Mouse (Mus musculus) urinary bladder, postnatal 10 days (tissue): Measurements from ENCODE around the gene Zfhx3.

Experiments used
- DNase-seq: peaks from one replicate; pipeline ENCODE4 v3.0.0; 2022; ENCODE audit warnings: low spot score

The Zfhx3 gene

GRCm38 (mm10) chr8:108019651-108020050, 77.2 kb downstream of the Zfhx3 start:
- DNase-seq: no peak

- no peak for DNase-seq
Observed at GRCm38 (mm10) chr8:108022404-108022803, 80.0 kb downstream of the Zfhx3 start.

- no peak for DNase-seq
Observed at GRCm38 (mm10) chr8:108024331-108024730, 81.9 kb downstream of the Zfhx3 start.

- DNase-seq: no peak
Observed at GRCm38 (mm10) chr8:108025249-108025648, 82.8 kb downstream of the Zfhx3 start.

GRCm38 (mm10) chr8:108026557-108027440, 84.4 kb downstream of the Zfhx3 start:
- DNase-seq: no peak

- no peak for DNase-seq
Observed at GRCm38 (mm10) chr8:108027561-108028025, 85.1 kb downstream of the Zfhx3 start.

GRCm38 (mm10) chr8:108028440-108028839, 86.0 kb downstream of the Zfhx3 start:
- no peak for DNase-seq

- no peak for DNase-seq
Observed at GRCm38 (mm10) chr8:108031159-108031558, 88.7 kb downstream of the Zfhx3 start.

GRCm38 (mm10) chr8:108034070-108034469, 91.6 kb downstream of the Zfhx3 start:
- no peak for DNase-seq

GRCm38 (mm10) chr8:108034726-108035125, 92.3 kb downstream of the Zfhx3 start:
- no peak for DNase-seq

- DNase-seq: no peak
Observed at GRCm38 (mm10) chr8:108043618-108044017, 101.2 kb downstream of the Zfhx3 start.

- no peak for DNase-seq
Observed at GRCm38 (mm10) chr8:108044185-108044584, 101.7 kb downstream of the Zfhx3 start.

- no peak for DNase-seq
Observed at GRCm38 (mm10) chr8:108056241-108056640, 113.8 kb downstream of the Zfhx3 start.

- DNase-seq: no peak
Observed at GRCm38 (mm10) chr8:108061972-108062371, 119.5 kb downstream of the Zfhx3 start.

GRCm38 (mm10) chr8:108067111-108067510, 124.7 kb downstream of the Zfhx3 start:
- no peak for DNase-seq

GRCm38 (mm10) chr8:108068195-108068594, 125.8 kb downstream of the Zfhx3 start:
- no peak for DNase-seq

GRCm38 (mm10) chr8:108070438-108070837, 128.0 kb downstream of the Zfhx3 start:
- no peak for DNase-seq

- no peak for DNase-seq
Observed at GRCm38 (mm10) chr8:108072126-108072746, 129.8 kb downstream of the Zfhx3 start.

GRCm38 (mm10) chr8:108072853-108073252, 130.4 kb downstream of the Zfhx3 start:
- DNase-seq: no peak

- no peak for DNase-seq
Observed at GRCm38 (mm10) chr8:108075176-108075575, 132.7 kb downstream of the Zfhx3 start.

GRCm38 (mm10) chr8:108078726-108079125, 136.3 kb downstream of the Zfhx3 start:
- no peak for DNase-seq

- DNase-seq: no peak
Observed at GRCm38 (mm10) chr8:108086913-108087312, 144.5 kb downstream of the Zfhx3 start.

- no peak for DNase-seq
Observed at GRCm38 (mm10) chr8:108089632-108090031, 147.2 kb downstream of the Zfhx3 start.
